Mouse (Mus musculus) lung, adult 2 months (tissue): ENCODE results near the gene 4930583I09Rik.

Experiments used
- CTCF ChIP-seq: fragments of 200-500 bp; IDR thresholded peaks from 2 replicates; pipeline ENCODE4 v1.5.1; 2011; ENCODE audit warnings: mild to moderate bottlenecking, low read length, control low read depth; ENCODE audit not compliant: insufficient read depth
- POLR2A ChIP-seq: fragments of 200-500 bp; IDR thresholded peaks from 2 replicates; pipeline ENCODE4 v1.6.1; 2011; ENCODE audit warnings: low read depth, mild to moderate bottlenecking, control low read depth, low read length, borderline replicate concordance; ENCODE audit errors: extremely low read depth

DNA sequence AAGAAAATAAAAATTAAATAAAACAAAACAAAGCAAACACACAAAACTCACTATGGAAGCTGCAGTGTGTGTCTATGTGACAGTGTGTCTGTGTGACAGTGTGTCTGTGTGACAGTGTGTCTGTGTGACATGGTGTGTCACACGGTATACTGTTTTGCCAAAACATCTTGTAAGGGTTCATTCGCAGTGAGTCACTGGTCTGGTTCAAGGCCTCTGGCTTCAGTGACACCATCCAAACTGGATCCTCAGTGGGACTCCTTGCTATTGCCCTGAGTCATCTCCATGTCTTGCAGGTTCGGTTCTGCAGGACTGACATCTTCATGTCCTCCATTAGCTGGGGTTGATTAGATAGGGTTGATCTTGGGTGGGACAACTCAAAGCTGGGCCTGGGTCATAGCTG lies 43.8 kb downstream of the 4930583I09Rik start:
- TF ChIP-seq CTCF, result no peak
- TF ChIP-seq POLR2A, result no peak
